Mouse (Mus musculus): ENCODE data around the gene Slc6a12.

- no peak for TF ChIP-seq CTCF (IDR thresholded peaks at IDR 0.05; ENCODE audit: low read depth)
- TF ChIP-seq EP300 (IDR thresholded peaks at IDR 0.05; ENCODE audit: low read depth) = no peak
Observed at GRCm38 (mm10) chr6:121382071-121382470, 39.2 kb downstream of the Slc6a12 start.
